Mouse (Mus musculus): ENCODE measurements around the gene Gdap1l1. TPM values are rescaled to one million over a fixed set of nuclear protein-coding genes. Genes with fewer than 3 reads are reported as not detected.

Gene Gdap1l1
- total and polyA plus RNA-seq, 2 experiments from 2014 or later, result not detected

- DNase-seq (ENCODE audit: low spot score) (no peak), ATAC-seq (ENCODE audit: insufficient read depth, low read depth) (no peak)
- Histone ChIP-seq H3K27me3 (ENCODE audit: control insufficient read depth, insufficient read depth, low read length) (no peaks in the 10 kb centered on the region), H3K4me3 (ENCODE audit: low read depth, low read length) (no peak overlapping the region), H3K4me2 (ENCODE audit: low read depth, low read length) (no peak overlapping the region), H3K9ac (replicated peaks; ENCODE audit: low read depth, low read length) (no peak overlapping the region), H3K4me1 (ENCODE audit: control insufficient read depth, insufficient read depth) (peaks cover 11% of the 10 kb centered on the region), H3K36me3 (replicated peaks; ENCODE audit: control insufficient read depth, insufficient read depth, low read length) (peaks cover 53% of the 10 kb centered on the region), H3K9me3 (replicated peaks; ENCODE audit: control insufficient read depth, low read length) (no peaks in the 10 kb centered on the region), H3K27ac (ENCODE audit: low read depth) (no peak overlapping the region)
- TF ChIP-seq EP300 (IDR thresholded peaks at IDR 0.05; ENCODE audit: low read depth) (no peak), CTCF (IDR thresholded peaks at IDR 0.05; ENCODE audit: low read depth) (no peak)
- 87% methylated on average over 9 of the region's 9 CpGs for WGBS
These were observed 25.3 kb upstream of the Gdap1l1 start for GRCm38 (mm10) chr2:163412846-163413590.

- H3K36me3 ChIP-seq (replicated peaks; ENCODE audit: control insufficient read depth, insufficient read depth, low read length), result peaks cover 23% of the 10 kb centered on the region
- no peaks in the 10 kb centered on the region for H3K9me3 ChIP-seq (replicated peaks; ENCODE audit: control insufficient read depth, low read length)
- H3K4me3 ChIP-seq (ENCODE audit: low read depth, low read length), result no peak overlapping the region
- no peaks in the 10 kb centered on the region for H3K27me3 ChIP-seq (ENCODE audit: control insufficient read depth, insufficient read depth, low read length)
- no peak overlapping the region for H3K27ac ChIP-seq (ENCODE audit: low read depth)
- TF ChIP-seq CTCF (IDR thresholded peaks at IDR 0.05; ENCODE audit: low read depth), result no peak
- no peak for TF ChIP-seq EP300 (IDR thresholded peaks at IDR 0.05; ENCODE audit: low read depth)
- peaks cover 17% of the 10 kb centered on the region for H3K4me1 ChIP-seq (ENCODE audit: control insufficient read depth, insufficient read depth)
- DNase-seq (ENCODE audit: low spot score) (no peak), ATAC-seq (ENCODE audit: insufficient read depth, low read depth) (no peak)
- 86% methylated on average over 6 of the region's 6 CpGs for WGBS
- H3K9ac ChIP-seq (replicated peaks; ENCODE audit: low read depth, low read length), result no peak overlapping the region
- no peak overlapping the region for H3K4me2 ChIP-seq (ENCODE audit: low read depth, low read length)
These were observed 21.2 kb upstream of the Gdap1l1 start for GRCm38 (mm10) chr2:163417026-163417425.

- Histone ChIP-seq H3K9ac (replicated peaks; ENCODE audit: low read depth, low read length) (peak overlapping the region; percentile 80), H3K27me3 (ENCODE audit: control insufficient read depth, insufficient read depth, low read length) (no peaks in the 10 kb centered on the region), H3K9me3 (replicated peaks; ENCODE audit: control insufficient read depth, low read length) (no peaks in the 10 kb centered on the region), H3K4me1 (ENCODE audit: control insufficient read depth, insufficient read depth) (peaks cover 18% of the 10 kb centered on the region), H3K4me2 (ENCODE audit: low read depth, low read length) (peak overlapping the region; percentile 90), H3K4me3 (ENCODE audit: low read depth, low read length) (peak overlapping the region; percentile 95), H3K36me3 (replicated peaks; ENCODE audit: control insufficient read depth, insufficient read depth, low read length) (peaks cover 20% of the 10 kb centered on the region), H3K27ac (ENCODE audit: low read depth) (no peak overlapping the region)
- TF ChIP-seq CTCF (IDR thresholded peaks at IDR 0.05; ENCODE audit: low read depth) (no peak), EP300 (IDR thresholded peaks at IDR 0.05; ENCODE audit: low read depth) (no peak)
- DNase-seq (ENCODE audit: low spot score) (no peak), ATAC-seq (ENCODE audit: insufficient read depth, low read depth) (no peak)
These were observed 20.4 kb upstream of the Gdap1l1 start for GRCm38 (mm10) chr2:163417830-163418229.

- DNase-seq (ENCODE audit: low spot score) (peak; percentile 43), ATAC-seq (ENCODE audit: insufficient read depth, low read depth) (peak; percentile 28)
- peaks cover 16% of the 10 kb centered on the region for H3K36me3 ChIP-seq (replicated peaks; ENCODE audit: control insufficient read depth, insufficient read depth, low read length)
- peak overlapping the region; percentile 87 for H3K27ac ChIP-seq (ENCODE audit: low read depth)
- peak overlapping the region; percentile 90 for H3K4me2 ChIP-seq (ENCODE audit: low read depth, low read length)
- H3K27me3 ChIP-seq (ENCODE audit: control insufficient read depth, insufficient read depth, low read length), result no peaks in the 10 kb centered on the region
- H3K9ac ChIP-seq (replicated peaks; ENCODE audit: low read depth, low read length), result peak overlapping the region; percentile 80
- H3K9me3 ChIP-seq (replicated peaks; ENCODE audit: control insufficient read depth, low read length), result no peaks in the 10 kb centered on the region
- 1% methylated on average over 26 of the region's 50 CpGs for WGBS
- H3K4me3 ChIP-seq (ENCODE audit: low read depth, low read length), result peak overlapping the region; percentile 95
- peaks cover 24% of the 10 kb centered on the region for H3K4me1 ChIP-seq (ENCODE audit: control insufficient read depth, insufficient read depth)
- TF ChIP-seq CTCF (IDR thresholded peaks at IDR 0.05; ENCODE audit: low read depth) (no peak), EP300 (IDR thresholded peaks at IDR 0.05; ENCODE audit: low read depth) (no peak)
These were observed 19.4 kb upstream of the Gdap1l1 start for GRCm38 (mm10) chr2:163418841-163419345.

- peak overlapping the region; percentile 80 for H3K9ac ChIP-seq (replicated peaks; ENCODE audit: low read depth, low read length)
- under 1% methylated on average over 67 of the region's 71 CpGs for WGBS
These were observed 18.8 kb upstream of the Gdap1l1 start for GRCm38 (mm10) chr2:163419346-163420045.

More at GRCm38 (mm10) chr2:163419346-163420045, 18.8 kb upstream of the Gdap1l1 start:
- peak overlapping the region; percentile 90 for H3K4me2 ChIP-seq (ENCODE audit: low read depth, low read length)
- no peak; the same call in none of the 2 replicates for TF ChIP-seq CTCF (IDR thresholded peaks at IDR 0.05; ENCODE audit: low read depth)
- peak; percentile 64; the same call in 1 of the 2 replicates for TF ChIP-seq EP300 (IDR thresholded peaks at IDR 0.05; ENCODE audit: low read depth)
- peak overlapping the region; percentile 91 for H3K27ac ChIP-seq (ENCODE audit: low read depth)
- H3K9me3 ChIP-seq (replicated peaks; ENCODE audit: control insufficient read depth, low read length), result no peaks in the 10 kb centered on the region
- H3K27me3 ChIP-seq (ENCODE audit: control insufficient read depth, insufficient read depth, low read length), result no peaks in the 10 kb centered on the region
- peak; percentile 100 for DNase-seq (ENCODE audit: low spot score)
- peak overlapping the region; percentile 95 for H3K4me3 ChIP-seq (ENCODE audit: low read depth, low read length)
- H3K4me1 ChIP-seq (ENCODE audit: control insufficient read depth, insufficient read depth), result peaks cover 24% of the 10 kb centered on the region
- ATAC-seq (ENCODE audit: insufficient read depth, low read depth), result peak; percentile 98
- peaks cover 12% of the 10 kb centered on the region; the same call in 1 of the 2 replicates for H3K36me3 ChIP-seq (replicated peaks; ENCODE audit: control insufficient read depth, insufficient read depth, low read length)
